Mouse (Mus musculus) cerebral cortex, adult 2 months (tissue): Measurements from ENCODE around the gene Spag4.

ENCODE experiments used
- WGBS: fragments of 180-500 bp; shearing (Covaris S2); methylation state at CpG from one replicate; pipeline ENCODE4 v1.1.7; 2018; 5-methylcytosine and 5-hydroxymethylcytosine counted together

The Spag4 gene

DNA sequence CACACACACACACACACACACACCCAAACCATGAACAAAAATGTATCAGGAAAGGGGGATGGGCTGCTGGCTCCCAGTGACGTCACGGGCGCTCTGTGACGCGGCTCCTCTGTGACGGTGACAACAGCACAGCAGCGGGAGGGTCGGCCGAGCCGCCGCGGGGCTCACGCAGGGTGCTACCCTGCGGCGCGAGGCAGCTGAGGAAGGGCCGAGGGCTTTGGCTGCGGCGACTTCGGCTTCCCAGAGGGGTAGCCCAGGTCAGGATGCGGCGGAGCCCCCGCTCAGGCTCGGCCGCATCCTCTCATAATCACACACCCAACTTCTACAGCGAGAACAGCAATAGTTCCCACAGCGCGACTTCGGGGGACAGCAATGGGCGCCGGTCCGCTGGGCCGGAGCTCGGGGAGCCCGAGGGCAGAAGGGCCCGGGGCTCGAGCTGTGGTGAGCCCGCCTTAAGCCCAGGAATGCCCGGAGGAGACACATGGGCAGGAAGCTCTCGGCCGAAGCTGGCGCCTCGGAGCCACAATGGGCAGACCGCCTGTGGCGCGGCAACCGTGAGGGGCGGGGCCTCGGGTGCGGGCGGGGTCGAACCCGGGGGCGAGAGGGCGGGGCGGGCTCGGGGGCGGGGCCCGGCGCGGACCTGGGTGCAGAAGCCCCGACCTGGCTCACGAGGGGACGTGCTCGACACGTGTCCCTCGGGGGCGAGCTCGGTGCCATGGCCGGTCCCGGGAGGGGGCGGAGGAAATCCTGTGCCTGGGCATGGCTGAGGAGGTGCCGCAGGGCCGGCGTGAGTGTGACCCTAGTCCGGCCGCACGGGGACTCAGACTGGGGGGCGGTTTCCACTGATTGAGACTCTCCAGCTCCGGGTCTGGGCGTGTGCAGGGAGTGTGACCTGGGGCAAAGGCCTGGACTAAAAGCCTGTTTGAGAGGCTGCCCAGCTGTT, at the start of gene Spag4:
Gene Spag4 (plus strand): TSS at position 77 of the 943 bp plus-strand sequence.
- 1% methylated on average over 80 of the region's 81 CpGs for WGBS

DNA sequence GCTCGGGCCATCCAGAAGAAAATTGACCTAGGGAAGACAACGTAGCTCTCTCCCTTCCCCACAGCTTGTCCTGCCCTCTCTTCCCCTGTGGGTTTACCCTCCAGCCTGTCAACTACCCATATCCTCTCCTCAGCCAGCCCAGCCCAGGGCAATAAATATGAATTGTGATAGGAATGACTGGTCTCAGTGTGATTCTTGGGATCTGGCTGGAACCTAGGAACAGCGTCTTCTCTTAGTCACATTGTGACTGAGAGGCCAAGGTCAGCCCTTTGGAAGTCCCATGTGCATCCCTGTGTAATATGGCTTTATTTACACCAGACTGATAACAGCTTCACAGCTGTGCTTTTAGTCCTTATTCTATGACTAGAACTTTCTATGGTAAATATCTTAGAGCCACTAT, 46.9 kb upstream of the Spag4 start:
- WGBS = 89% methylated on average over 3 of the region's 3 CpGs

DNA sequence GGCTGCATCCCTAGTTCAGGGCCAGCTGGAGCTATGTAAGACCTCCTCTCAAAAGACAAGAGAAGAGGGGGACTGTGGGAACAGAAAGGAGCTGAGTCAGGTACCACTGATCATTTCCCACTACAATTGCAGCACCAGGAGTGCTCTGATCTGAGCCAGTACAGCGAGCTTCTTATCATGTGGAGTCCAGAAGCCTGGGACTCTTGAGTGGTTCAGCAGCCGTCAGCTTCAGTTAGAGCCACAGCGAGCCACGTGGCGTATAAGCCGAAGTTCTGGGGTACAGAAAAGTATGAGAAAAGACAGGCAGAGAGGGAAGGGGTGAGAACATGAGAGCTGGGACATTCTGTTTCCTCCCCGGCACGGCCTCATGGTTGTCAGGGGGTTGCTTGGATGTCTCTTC, 43.8 kb upstream of the Spag4 start:
- WGBS = 91% methylated on average over 8 of the region's 8 CpGs

DNA sequence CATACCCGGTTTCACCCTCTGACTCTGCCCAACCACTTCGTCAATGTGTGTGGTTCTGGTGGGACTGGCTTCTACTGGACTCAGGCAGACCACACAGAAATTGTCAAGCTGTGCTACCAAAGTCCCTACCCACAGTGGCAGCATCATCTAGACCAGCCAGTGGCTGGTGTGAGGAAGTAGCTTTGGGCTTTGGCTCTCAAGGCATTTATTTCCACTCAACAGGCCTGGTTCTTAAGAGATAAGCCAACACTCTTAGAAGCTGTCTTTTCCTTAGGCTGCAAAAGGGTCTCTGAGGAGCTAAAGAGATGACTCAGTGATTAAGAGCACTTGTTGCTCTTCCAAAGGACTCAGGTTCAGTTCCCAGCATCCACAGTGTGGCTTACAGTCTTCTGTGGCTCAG, 43.2 kb upstream of the Spag4 start:
- 88% methylated on average over 2 of the region's 2 CpGs for WGBS

DNA sequence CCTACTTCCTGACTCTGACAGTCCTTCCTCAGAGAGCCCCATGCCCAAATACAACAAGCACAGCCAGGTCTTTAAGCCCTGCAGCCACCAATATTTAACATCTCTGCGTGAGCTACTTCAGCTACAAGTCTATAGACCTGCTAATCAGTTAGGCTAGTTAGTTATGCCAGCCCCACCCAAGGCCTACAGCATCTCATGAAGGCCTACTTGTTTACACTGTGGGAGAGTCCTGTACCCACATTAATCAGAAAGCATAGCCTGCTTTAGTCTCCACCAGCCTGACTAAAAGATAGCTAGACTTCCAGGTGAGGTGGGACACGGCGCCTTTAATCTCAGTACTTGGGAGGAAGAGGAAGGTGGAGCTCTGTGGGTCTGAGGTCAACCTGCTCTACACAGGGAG, 25.6 kb upstream of the Spag4 start:
- 90% methylated on average over 3 of the region's 3 CpGs for WGBS

DNA sequence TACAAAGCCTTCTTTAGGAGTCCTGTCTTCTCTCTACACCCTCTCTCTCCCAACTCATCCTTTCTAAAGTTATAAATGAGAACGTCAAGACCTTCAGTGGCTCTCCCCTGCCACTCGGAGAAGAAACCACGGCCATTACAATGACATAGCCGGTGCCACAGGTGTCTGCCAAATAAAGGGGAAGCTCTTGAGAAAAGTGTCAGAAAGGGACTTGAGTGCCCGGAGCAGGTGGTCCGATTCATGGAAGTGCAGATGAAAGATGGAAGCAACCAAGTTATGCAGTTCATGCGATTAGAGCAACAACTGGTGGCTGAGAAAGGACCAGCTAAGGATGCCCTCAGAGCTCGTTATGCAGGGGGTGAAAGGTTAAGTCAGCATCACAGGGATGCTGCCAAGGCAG, 22.1 kb upstream of the Spag4 start:
- 85% methylated on average over 8 of the region's 8 CpGs for WGBS

DNA sequence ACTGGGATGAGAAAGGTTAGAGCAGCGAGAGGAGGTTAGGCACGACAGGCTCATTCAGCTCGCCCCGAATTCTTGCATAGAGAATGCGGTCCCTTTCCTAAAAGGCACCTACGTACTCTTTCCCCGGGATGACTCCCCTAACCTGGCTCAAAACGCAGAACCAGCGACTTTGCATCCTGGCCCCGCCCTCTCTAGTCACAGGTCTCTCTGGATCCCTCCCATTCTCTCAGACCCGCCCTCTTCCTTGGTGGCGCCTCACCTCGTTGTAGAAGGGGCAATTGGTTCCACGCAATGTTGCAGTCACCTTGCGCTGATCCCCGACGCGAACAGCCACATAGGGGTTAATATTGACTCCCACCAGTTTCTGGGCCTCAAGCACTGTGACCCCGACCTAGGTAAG, 17.0 kb upstream of the Spag4 start:
- WGBS = 38% methylated on average over 19 of the region's 19 CpGs

DNA sequence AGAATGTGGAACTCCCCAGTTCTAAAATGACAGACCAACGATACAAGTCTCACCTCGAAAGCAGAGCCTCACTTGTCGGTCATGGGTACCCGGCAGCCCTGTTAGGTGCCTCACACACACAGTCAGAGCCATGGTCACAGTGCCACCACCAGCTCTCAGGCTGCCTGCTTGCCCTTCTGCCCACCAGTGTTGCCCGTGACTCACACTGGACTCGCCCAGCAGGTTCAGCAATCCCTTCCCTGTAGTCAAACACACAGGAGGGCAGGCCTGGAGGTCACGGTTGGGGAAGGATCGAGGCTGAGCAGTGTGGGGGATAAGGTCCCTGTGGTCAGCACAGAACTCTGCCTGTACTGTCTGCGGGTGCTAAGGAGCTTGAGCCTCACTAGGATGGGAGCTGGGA, 12.2 kb upstream of the Spag4 start, which contains the start of gene Fer1l4:
Gene Fer1l4 (minus strand): TSS at position 132 of the 400 bp plus-strand sequence.
- 90% methylated on average over 9 of the region's 9 CpGs for WGBS

DNA sequence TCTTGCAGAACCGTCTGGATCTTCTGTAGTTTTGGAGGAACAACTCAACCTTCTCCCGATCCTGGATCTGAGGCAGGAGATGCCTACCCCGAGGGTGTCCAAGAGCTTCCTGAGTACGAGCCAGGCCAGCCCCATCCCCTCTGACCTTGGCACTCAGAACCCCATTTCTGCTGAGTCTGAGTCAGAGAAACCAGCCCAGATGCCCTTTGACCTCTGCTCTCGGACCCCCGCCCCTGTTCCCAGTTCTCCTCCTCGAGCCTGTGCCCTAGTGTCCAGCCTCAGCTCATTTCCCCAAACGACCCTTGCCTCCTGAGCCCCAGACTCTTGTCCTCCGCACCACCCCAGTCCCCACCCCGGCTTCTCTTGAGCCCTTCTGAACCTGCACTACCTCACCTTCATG, 1.2 kb downstream of the Spag4 start:
- 39% methylated on average over 10 of the region's 10 CpGs for WGBS

DNA sequence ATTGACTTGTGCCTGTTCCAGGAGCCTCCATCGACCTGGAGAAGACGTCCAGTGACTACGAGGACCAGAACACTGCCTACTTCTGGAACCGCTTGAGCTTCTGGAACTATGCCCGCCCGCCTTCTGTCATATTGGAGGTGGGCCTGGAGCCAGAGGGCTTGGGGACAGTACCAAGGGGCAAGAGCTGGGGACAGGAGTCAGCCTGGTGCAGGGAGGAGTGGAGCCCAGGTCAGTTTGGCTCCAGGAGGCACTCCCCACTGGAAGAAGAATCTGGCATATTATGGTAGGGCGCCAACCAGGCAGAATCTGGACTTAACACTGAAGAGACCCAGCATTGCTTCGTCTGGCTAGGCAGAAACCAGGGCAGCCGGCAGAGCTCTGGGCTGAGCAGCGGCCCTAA, 2.9 kb downstream of the Spag4 start:
- WGBS = 79% methylated on average over 10 of the region's 10 CpGs

DNA sequence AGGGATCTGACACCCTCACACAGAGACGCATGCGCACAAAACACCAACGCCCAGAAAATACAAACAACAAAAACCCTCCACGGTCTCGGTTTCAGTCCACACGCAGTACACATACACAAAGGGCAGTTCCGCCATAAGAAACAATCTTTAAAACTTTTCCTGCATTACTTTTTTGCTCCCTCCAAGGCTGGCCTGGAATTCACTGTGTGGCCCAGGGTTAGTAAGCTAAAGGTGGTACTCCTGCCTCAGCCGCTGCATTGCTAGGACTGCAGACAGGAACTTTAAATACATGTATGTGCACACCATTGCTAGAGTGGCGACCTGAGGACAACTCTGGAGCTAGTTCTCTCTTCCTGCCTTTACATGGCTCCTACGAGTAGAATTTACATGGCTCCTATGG, 6.3 kb downstream of the Spag4 start:
- WGBS = 93% methylated on average over 10 of the region's 10 CpGs

DNA sequence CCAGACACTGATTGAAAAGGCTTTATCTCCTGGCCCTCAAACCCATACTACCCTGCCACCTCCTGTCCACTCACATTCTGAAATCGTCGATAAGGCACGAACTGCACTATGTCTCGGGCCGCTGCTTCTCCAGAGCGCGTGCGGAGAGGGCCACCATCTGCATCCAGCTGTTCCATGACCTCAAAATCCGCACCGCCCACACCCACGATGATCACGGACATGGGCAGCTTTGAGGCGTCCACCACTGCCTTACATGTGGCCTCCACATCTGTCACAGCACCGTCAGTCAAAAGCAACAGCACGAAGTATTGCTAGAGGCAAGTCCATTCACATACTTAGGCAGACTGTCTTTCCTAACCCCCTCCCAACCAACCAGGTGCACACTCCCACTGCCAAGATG, 8.8 kb downstream of the Spag4 start:
- 93% methylated on average over 15 of the region's 15 CpGs for WGBS

DNA sequence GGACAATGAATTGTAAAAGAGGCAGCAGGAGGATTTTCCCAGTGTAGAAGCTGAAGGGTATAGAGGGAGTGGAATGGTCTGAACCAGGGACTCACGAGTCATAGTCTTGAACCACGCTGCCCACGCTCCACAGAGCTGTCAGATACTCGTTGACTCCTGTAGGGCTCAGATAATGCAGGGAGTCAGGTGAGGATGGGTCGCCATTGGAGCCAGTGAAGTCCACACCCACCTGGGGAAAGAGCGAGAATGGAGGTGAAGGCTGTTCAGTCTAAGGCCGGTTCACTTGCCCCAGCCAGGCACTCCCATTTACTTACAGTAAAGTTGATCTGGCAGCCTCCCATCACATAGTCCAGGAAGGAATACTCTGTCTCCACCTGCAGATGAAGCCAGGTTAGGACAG, 12.5 kb downstream of the Spag4 start:
- 91% methylated on average over 7 of the region's 7 CpGs for WGBS

DNA sequence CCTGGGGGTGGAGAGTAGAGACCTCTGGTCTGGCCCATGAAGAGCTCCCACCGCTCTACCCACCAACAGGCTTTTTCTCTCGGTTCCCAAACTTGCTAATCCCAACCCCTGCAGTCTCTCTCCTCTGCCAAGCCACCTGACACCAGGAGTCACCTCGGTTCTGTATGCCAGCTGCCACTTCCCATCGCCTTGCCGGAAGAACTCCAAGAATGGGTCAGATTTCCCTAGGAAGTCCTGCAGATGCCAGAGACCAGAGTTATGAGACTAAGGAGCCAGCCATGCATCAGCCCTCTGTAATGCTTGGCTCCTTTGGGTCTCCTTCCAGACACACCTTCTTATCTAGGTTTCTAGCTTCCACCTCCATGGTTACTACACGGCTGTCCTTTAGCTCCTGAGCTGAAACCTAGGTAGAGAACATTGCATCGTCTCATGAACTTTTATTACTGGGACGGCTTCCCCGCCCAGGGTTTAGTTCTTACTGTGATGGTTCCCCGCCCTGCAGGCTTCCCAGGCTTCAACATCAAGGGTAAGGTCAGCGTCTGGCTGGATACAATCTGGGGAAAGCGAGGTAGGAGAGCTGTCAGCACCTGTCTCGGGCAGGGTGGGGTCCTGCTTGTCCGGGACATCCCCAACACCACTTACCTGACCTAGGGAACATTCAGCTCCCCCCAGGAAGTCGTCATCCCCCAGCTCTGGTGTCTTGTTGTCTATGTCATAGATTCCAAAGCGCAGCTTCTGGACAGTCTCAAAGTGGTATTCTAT, 13.6 kb downstream of the Spag4 start:
- 89% methylated on average over 16 of the region's 16 CpGs for WGBS

DNA sequence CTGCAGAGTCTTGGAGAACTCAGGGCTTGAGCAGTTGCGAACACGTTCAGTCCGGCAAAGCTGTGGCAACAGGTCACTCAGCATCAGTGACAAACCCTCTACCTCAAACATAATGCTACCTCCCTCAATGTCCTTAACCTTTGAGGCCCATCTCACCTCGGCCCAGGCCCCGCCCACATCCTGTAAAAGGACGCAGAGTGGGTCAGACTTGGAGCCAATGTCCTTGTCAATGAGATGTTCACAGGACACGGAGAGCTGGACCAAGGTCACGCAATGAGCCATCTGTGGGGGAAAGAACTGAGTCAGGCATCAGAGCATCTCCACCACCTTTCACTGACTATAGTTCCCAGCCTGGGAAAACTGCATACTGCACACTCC, 14.2 kb downstream of the Spag4 start:
- WGBS = 86% methylated on average over 8 of the region's 8 CpGs

DNA sequence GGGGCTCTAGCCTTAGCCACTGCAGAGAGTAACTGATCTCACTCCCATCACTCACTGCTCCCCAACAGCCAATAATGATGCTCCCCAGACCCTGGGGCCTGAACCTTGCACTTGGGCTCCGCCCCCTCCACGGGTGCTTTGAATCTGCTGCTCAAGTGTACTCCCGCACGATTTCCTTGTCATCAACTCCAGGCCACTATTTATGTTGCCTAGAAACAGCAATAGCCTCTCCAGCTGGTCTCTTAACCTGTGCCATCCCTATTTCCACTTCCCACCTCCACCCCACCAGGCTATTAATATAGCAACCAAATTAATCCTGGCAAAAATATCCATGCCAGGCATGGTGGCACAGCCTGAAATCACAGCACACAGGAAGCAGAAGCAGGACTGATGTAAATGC, 14.7 kb downstream of the Spag4 start:
- WGBS = 40% methylated on average over 4 of the region's 4 CpGs

DNA sequence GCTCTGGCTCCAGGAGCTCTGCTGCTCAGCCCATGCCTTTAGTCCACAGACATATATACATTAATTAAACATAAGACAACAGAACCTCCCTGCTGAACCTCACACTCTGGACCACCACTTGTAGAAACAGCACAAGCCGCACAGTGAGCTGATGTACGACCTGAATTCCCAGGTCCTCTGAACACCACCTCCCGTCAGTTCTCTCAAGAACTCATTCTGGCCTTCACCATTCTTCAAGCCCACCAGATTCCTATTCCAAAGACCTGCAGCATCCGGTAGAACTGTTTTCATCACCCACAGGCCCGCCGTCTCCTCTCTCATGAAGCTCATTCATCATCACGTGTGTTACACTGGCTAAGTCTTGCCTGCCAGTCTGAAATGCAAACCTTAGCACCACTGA, 15.4 kb downstream of the Spag4 start:
- whole genome bisulfite sequencing = 74% methylated on average over 7 of the region's 7 CpGs

DNA sequence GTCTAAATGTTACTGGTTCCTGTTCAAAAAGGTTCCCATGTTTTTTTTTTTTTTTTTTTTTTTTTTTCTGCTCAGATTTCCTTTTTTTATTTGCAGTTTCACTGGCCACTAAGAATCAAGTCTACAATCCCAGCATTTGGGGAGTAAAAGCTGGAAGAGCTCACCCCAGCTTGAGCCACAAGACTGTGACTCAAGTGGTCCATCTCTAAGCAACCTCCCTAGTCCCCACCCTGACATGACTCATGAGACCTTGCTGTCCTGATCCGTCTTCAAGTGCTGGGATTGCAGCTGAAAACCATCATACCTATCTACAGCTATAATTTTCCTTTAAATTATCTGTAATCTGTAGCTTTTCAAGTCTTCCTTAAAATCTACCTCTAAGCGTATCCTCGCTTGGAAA, 19.6 kb downstream of the Spag4 start:
- WGBS = 69% methylated on average over 3 of the region's 3 CpGs

DNA sequence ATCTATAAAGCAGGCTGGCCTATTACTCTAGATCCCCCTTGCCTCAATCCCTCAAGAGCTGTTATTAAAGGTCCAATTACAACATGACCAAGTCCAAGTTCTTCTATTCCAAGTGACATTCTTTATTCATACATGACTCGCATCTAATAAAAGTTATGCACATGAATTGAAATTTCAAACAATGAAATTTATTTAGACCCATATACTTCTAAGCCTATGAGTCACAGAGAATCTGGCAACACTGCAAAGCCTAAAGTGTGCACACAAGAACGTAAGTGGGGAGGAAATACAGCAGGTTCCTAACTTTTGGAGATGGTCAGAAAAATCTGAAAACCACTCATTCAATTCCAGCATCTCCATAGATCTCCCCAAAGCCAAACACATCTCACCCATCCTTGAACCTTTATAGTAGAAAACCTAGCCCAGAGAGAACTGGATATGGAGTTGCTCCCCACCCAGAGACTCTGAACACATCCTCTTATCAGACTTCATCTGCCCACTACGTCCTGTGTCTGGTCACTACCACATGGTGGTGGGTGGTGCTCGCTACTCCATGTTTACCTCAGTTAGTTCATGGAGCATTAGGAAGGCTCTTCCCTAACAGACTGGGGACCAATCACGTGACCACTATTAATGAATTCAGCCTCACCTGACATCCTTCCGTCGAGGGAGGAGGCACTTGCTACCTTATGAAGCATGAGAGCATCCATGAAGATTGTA, 22.6 kb downstream of the Spag4 start:
- WGBS = 74% methylated on average over 7 of the region's 7 CpGs

DNA sequence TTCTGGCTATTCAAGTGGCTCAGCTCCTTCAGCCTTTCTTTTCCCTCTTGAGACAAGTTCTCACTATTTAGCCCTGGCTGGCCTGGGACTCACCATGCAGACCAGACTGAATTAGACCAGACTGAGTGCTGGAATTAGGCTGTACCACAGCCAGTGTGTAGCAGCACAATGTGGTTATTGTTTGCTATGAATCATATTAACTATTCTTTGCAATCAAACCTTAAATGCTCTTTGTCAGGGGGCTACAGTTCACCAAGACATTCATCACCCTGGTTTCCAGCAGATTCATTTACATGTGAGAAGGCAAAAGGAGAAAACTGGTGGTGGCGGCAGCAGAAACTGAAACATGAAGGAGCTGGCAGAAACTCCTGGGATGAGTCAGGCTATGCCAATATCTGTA, 24.8 kb downstream of the Spag4 start:
- WGBS = 24% methylated on average over 1 of the region's 1 CpGs

DNA sequence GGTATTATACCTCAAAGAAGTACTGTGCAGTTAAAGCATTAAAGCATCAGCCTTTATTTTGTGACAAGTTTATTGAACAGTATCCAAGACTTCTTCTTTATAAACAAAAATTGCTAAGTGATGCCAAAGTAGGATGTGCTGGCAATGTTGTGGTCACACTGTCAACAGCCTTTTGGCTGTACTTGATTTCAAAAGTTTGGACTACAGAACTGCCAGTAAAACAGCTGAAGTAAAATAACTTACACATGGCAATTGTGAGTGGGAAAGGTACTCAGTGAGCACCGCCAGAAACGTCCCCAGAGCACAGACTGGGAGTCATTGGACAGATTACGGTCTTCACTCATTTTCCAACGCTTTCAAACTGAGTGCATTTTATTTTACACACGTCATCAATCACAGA, 27.0 kb downstream of the Spag4 start:
- WGBS = 58% methylated on average over 5 of the region's 5 CpGs

DNA sequence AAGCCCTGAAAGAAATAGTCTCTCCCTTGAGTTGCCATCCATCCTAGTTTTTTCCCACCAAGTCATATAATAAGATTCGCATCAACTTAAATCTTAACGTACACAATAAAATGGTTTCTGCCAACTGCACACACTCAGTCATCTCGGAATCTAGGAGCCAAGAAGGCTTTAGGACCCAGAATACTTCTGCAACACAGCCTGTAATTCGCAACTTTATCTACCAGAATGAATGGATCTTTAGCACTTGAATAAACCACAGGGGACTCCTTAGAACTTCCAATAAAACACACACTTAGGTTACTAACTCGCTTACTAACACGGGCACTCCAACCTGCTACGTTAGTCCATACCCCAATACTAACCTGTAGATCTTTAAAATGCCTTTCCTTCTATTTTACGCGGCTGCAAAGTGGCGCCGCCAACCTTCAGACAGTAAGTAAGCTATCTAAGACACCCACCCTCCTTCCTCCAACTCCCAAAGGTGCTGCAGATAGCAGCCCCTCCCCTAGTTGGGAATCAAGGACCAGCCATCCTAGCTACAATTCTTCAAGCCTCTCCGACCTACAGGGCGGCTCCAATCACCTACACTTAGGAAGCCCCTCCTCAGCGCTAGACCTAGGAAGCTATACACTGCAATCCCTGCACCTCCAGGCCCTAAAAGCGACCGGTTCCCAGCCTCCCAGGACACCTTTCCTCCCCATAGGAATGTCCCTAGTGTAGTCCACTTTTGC, 45.8 kb downstream of the Spag4 start:
- 1% methylated on average over 16 of the region's 16 CpGs for WGBS
